Mouse (Mus musculus): ENCODE results near the gene Creg2. TPM values are rescaled to one million over a fixed set of nuclear protein-coding genes. Genes with fewer than 3 reads are reported as not detected.

Gene Creg2
- polyA plus RNA-seq, 1 experiment from 2014 or later = 0.05 TPM

Other genes with a start within 250 kb of the Creg2 start
- gene Tbc1d8, start 172.7 kb downstream of the Creg2 start, polyA plus RNA-seq (2014; fragmentation: Nextera tagmentation; extraction: Ambion mirVana) = 13.2 and 14.7 TPM in 2 replicates
- 21.9 and 23.6 TPM in 2 replicates for gene Cnot11, start 116.5 kb downstream of the Creg2 start, polyA plus RNA-seq (2014; fragmentation: Nextera tagmentation; extraction: Ambion mirVana)
- 21.1 and 22.1 TPM in 2 replicates for gene Rnf149, start 74.1 kb downstream of the Creg2 start, polyA plus RNA-seq (2014; fragmentation: Nextera tagmentation; extraction: Ambion mirVana)
- gene Rfx8, start 69.5 kb upstream of the Creg2 start, polyA plus RNA-seq (2014; fragmentation: Nextera tagmentation; extraction: Ambion mirVana) = 1.1 and 1.7 TPM in 2 replicates
- 3.6 and 5.6 TPM in 2 replicates for gene Gm3646, start 153.9 kb upstream of the Creg2 start, polyA plus RNA-seq (2014; fragmentation: Nextera tagmentation; extraction: Ambion mirVana)
- 28.9 and 34.5 TPM in 2 replicates for gene Map4k4, start 249.4 kb upstream of the Creg2 start, polyA plus RNA-seq (2014; fragmentation: Nextera tagmentation; extraction: Ambion mirVana)